Mouse (Mus musculus) heart, embryonic 13.5 days (tissue): ENCODE measurements at regions not wholly inside any gene's neighbourhood (a gene's known extent, or its start where the extent isn't known, plus 50 kb on each side); places are given as distances from the start of the nearest gene placed in this dataset.

Experiments
- ATAC-seq: fragments of 200-750 bp; cut with Nextera tagmentation; 2 replicates; pipeline ENCODE4 v1.8.0; 2017; ENCODE audit warnings: moderate TSS enrichment; ENCODE audit not compliant: insufficient number of reproducible peaks, low FRiP score, low TSS enrichment; ENCODE audit errors: extremely low read depth
- H3K27ac ChIP-seq: fragments of 300-500 bp; sonication (generic); replicated peaks from 2 replicates; pipeline ENCODE4 v1.5.1; 2015; ENCODE audit warnings: moderate library complexity, mild to moderate bottlenecking, inconsistent platforms
- H3K27me3 ChIP-seq: fragments of 300-500 bp; sonication (generic); replicated peaks from 2 replicates; pipeline ENCODE4 v1.6.1; 2015; ENCODE audit warnings: mild to moderate bottlenecking, inconsistent platforms
- H3K36me3 ChIP-seq: fragments of 300-500 bp; sonication (generic); 2 replicates; pipeline ENCODE4 v1.6.1; 2015; ENCODE audit warnings: mild to moderate bottlenecking, inconsistent platforms
- H3K4me1 ChIP-seq: fragments of 300-500 bp; sonication (generic); 2 replicates; pipeline ENCODE4 v1.6.1; 2015; ENCODE audit warnings: inconsistent platforms
- H3K4me2 ChIP-seq: fragments of 300-500 bp; sonication (generic); 2 replicates; pipeline ENCODE4 v1.6.1; 2015; ENCODE audit warnings: inconsistent platforms, mild to moderate bottlenecking, moderate library complexity
- H3K4me3 ChIP-seq: fragments of 300-500 bp; sonication (generic); 2 replicates; pipeline ENCODE4 v1.5.1; 2015; ENCODE audit warnings: moderate library complexity, mild to moderate bottlenecking, inconsistent platforms
- H3K9ac ChIP-seq: fragments of 300-500 bp; sonication (generic); 2 replicates; pipeline ENCODE4 v1.6.1; 2015; ENCODE audit warnings: inconsistent platforms, mild to moderate bottlenecking, moderate library complexity
- H3K9me3 ChIP-seq: fragments of 300-500 bp; sonication (generic); 2 replicates; pipeline ENCODE4 v1.6.1; 2016; ENCODE audit warnings: inconsistent platforms
- WGBS: fragments of 180-500 bp; shearing (Covaris S2); methylation state at CpG from one replicate; pipeline ENCODE4 v1.1.7; 2015; ENCODE audit warnings: mixed read lengths; 5-methylcytosine and 5-hydroxymethylcytosine counted together

- ATAC-seq: no peak
- 52% methylated on average over 2 of the region's 2 CpGs for WGBS
- Histone ChIP-seq H3K36me3 (no peaks in the 10 kb centered on the region), H3K4me1 (peaks cover 12% of the 10 kb centered on the region), H3K4me2 (no peak overlapping the region), H3K4me3 (no peak overlapping the region), H3K27me3 (no peaks in the 10 kb centered on the region), H3K27ac (no peak overlapping the region), H3K9me3 (peaks cover 4% of the 10 kb centered on the region; the same call in 1 of the 2 replicates), H3K9ac (no peak overlapping the region)
These were observed 152.1 kb upstream of the Spdye4c start for GRCm38 (mm10) chr2:128438897-128439296.

- no peaks in the 10 kb centered on the region for H3K36me3 ChIP-seq
- no peak overlapping the region for H3K9ac ChIP-seq
- WGBS: 81% methylated on average over 7 of the region's 7 CpGs
- H3K27me3 ChIP-seq: no peaks in the 10 kb centered on the region
- H3K4me3 ChIP-seq: no peak overlapping the region
- no peak overlapping the region for H3K27ac ChIP-seq
- H3K4me1 ChIP-seq: no peaks in the 10 kb centered on the region
- H3K4me2 ChIP-seq: no peak overlapping the region
- no peaks in the 10 kb centered on the region for H3K9me3 ChIP-seq
- ATAC-seq: no peak
These were observed 146.4 kb upstream of the Spdye4c start for GRCm38 (mm10) chr2:128444599-128445011.

DNA sequence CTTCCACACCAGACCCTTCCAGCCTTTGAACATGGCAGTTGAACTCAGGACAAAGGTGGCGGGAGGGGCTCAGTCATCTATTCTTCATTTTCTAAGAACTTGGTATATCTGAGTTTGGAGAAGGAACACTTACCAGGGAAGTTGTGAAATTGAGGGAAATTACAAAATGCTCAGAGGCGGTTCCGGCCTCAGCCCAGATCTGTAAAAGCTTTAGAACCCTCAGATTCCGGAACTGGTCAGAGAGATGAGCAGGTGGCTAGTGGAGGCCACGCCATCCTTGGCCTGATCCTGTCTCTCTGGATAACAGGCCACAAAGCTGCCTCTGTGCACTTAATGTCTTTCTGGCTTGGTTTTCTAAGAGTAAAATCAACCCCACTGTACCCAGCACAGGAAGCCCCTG lies 145.6 kb upstream of the Spdye4c start:
- Histone ChIP-seq H3K27ac (no peak overlapping the region), H3K4me1 (no peaks in the 10 kb centered on the region), H3K4me3 (no peak overlapping the region), H3K36me3 (no peaks in the 10 kb centered on the region), H3K27me3 (no peaks in the 10 kb centered on the region), H3K9ac (no peak overlapping the region), H3K4me2 (no peak overlapping the region), H3K9me3 (no peaks in the 10 kb centered on the region)
- no peak for ATAC-seq
- WGBS: 85% methylated on average over 5 of the region's 5 CpGs

DNA sequence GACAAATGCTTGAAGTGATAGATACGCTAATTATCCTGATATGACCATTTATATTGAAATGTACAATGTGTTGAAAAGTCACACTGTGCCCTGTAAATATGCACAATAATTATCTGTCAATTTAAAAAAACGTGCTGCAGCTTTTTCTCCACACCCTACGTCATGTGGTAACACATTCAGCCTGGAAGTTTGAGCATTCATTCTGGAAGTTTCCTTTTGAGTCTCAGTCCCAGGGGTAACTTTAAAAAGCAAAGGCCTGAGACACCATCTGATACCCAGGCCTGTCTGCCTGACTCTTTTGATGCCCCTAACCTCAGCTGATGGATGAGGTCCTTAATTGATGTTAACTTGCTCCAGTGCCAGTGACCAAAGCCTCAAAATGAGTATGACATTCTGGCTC lies 141.7 kb upstream of the Spdye4c start:
- WGBS: 69% methylated on average over 3 of the region's 3 CpGs
- H3K4me2 ChIP-seq: no peak overlapping the region
- H3K4me1 ChIP-seq: no peaks in the 10 kb centered on the region
- no peak overlapping the region for H3K27ac ChIP-seq
- H3K4me3 ChIP-seq: no peak overlapping the region
- H3K9me3 ChIP-seq: no peaks in the 10 kb centered on the region
- no peak overlapping the region for H3K9ac ChIP-seq
- no peaks in the 10 kb centered on the region for H3K36me3 ChIP-seq
- no peaks in the 10 kb centered on the region for H3K27me3 ChIP-seq
- no peak for ATAC-seq

GRCm38 (mm10) chr2:128450045-128450444 lies 141.0 kb upstream of the Spdye4c start:
- H3K9ac ChIP-seq: no peak overlapping the region
- H3K9me3 ChIP-seq: no peaks in the 10 kb centered on the region
- no peak for ATAC-seq
- H3K4me1 ChIP-seq: no peaks in the 10 kb centered on the region
- 78% methylated on average over 4 of the region's 4 CpGs for WGBS
- no peak overlapping the region for H3K27ac ChIP-seq
- no peaks in the 10 kb centered on the region for H3K27me3 ChIP-seq
- H3K36me3 ChIP-seq: no peaks in the 10 kb centered on the region
- H3K4me2 ChIP-seq: no peak overlapping the region
- H3K4me3 ChIP-seq: no peak overlapping the region

GRCm38 (mm10) chr2:128451554-128452239 lies 139.3 kb upstream of the Spdye4c start:
- Histone ChIP-seq H3K27ac (no peak overlapping the region), H3K9ac (no peak overlapping the region), H3K4me2 (no peak overlapping the region), H3K36me3 (no peaks in the 10 kb centered on the region), H3K27me3 (no peaks in the 10 kb centered on the region), H3K9me3 (no peaks in the 10 kb centered on the region), H3K4me3 (no peak overlapping the region), H3K4me1 (no peaks in the 10 kb centered on the region)
- WGBS: 68% methylated on average over 5 of the region's 5 CpGs
- no peak for ATAC-seq

GRCm38 (mm10) chr2:128452582-128452981 lies 138.4 kb upstream of the Spdye4c start:
- Histone ChIP-seq H3K9me3 (no peaks in the 10 kb centered on the region), H3K4me1 (no peaks in the 10 kb centered on the region), H3K4me2 (no peak overlapping the region), H3K27ac (no peak overlapping the region), H3K36me3 (no peaks in the 10 kb centered on the region), H3K9ac (no peak overlapping the region), H3K4me3 (no peak overlapping the region), H3K27me3 (no peaks in the 10 kb centered on the region)
- ATAC-seq: no peak
- WGBS: 72% methylated on average over 1 of the region's 1 CpGs

- no peaks in the 10 kb centered on the region for H3K4me1 ChIP-seq
- H3K4me2 ChIP-seq: no peak overlapping the region
- no peaks in the 10 kb centered on the region for H3K27me3 ChIP-seq
- H3K27ac ChIP-seq: no peak overlapping the region
- 90% methylated on average over 13 of the region's 13 CpGs for WGBS
- no peak overlapping the region for H3K9ac ChIP-seq
- no peaks in the 10 kb centered on the region for H3K9me3 ChIP-seq
- H3K36me3 ChIP-seq: no peaks in the 10 kb centered on the region
- H3K4me3 ChIP-seq: no peak overlapping the region
- no peak for ATAC-seq
These were observed 136.5 kb upstream of the Spdye4c start for GRCm38 (mm10) chr2:128454509-128454908.

- ATAC-seq: no peak
- no peak overlapping the region for H3K4me2 ChIP-seq
- no peak overlapping the region for H3K9ac ChIP-seq
- no peak overlapping the region for H3K4me3 ChIP-seq
- H3K4me1 ChIP-seq: no peaks in the 10 kb centered on the region
- 0 out of 2 replicates have a peak, but pooled peaks cover 3% of the 10 kb centered on the region for H3K9me3 ChIP-seq
- H3K27me3 ChIP-seq: no peaks in the 10 kb centered on the region
- no peaks in the 10 kb centered on the region for H3K36me3 ChIP-seq
- no peak overlapping the region for H3K27ac ChIP-seq
- WGBS: 64% methylated on average over 6 of the region's 6 CpGs
These were observed 133.3 kb upstream of the Spdye4c start for GRCm38 (mm10) chr2:128457591-128458209.

GRCm38 (mm10) chr2:128465214-128465984 lies 125.6 kb upstream of the Spdye4c start:
- WGBS: 72% methylated on average over 6 of the region's 6 CpGs
- no peak for ATAC-seq
- H3K9me3 ChIP-seq: 0 out of 2 replicates have a peak, but pooled peaks cover 8% of the 10 kb centered on the region
- no peak overlapping the region for H3K27ac ChIP-seq
- H3K9ac ChIP-seq: no peak overlapping the region
- H3K27me3 ChIP-seq: 0 out of 2 replicates have a peak, but pooled peaks cover 3% of the 10 kb centered on the region
- H3K36me3 ChIP-seq: no peaks in the 10 kb centered on the region
- H3K4me2 ChIP-seq: no peak overlapping the region
- peaks cover 6% of the 10 kb centered on the region; the same call in 1 of the 2 replicates for H3K4me1 ChIP-seq
- no peak overlapping the region for H3K4me3 ChIP-seq

DNA sequence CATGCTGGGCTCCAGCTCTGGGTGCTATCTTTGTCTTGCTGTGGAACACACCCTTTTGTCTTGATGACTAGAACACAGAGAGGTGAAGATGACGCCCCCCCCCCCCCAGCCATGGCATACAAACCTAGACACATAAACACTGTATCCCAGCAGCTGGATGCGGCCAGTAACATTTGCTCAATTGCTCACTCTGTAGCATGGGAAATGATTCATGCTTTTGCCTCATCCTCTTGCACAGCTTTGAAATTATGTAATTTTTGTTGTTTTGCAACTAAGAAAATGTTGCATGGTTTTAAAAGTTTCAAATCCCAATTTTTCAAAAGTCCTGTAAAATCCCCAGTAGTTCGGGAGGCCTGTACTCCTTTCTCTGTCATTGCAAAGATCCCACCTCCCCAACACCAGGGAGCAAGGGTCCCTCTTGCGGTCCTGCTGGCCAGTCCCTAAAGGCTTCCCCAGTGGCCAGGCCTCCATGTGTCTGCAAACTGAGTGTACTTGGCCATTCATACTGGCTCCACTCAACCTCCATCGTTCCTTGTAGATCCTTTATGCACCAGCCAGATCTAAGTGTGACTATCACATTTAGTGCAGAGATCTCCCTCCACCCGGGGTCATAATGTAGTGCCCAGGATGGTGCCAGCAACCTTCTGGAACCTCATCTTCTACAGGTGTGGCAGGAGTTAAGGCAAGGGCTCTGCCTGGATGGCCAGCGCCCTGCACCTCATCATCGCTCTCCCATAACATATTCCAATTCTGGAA lies 123.3 kb upstream of the Spdye4c start:
- 83% methylated on average over 8 of the region's 8 CpGs for WGBS
- Histone ChIP-seq H3K4me3 (no peak overlapping the region), H3K9ac (no peak overlapping the region), H3K4me1 (peaks cover 6% of the 10 kb centered on the region; the same call in 1 of the 2 replicates), H3K27ac (no peak overlapping the region), H3K27me3 (0 out of 2 replicates have a peak, but pooled peaks cover 3% of the 10 kb centered on the region), H3K4me2 (no peak overlapping the region), H3K9me3 (0 out of 2 replicates have a peak, but pooled peaks cover 5% of the 10 kb centered on the region), H3K36me3 (no peaks in the 10 kb centered on the region)
- no peak for ATAC-seq
